26 mouse cellular contexts compared by ENCODE assay signal in the genomic region with DNA sequence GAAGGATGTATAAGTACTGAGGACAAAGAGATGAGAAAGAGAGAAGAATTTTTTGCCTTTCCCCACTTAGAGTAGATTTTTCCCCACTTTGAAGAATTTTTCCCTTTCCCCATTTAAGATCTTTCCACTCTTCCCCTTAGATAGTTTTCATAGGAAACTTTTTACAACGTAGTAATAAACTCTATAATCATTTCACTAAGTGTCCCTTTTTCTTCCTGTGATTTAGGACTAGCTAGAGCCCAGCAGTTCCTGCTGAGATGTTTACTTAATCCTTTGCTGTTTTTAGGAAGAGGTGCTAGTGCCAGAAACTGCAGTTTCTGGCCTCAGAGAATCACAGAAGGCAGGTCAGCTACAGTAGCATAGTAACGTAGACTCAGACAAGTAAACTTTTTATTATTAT.
"Had no signal": no experiment of that assay in that cellular context is flagged by ENCODE, and none has a peak within 500 bp of the region (broad histone marks: within the 10 kb centered on the region; RNA-seq: fewer than 3 reads in every experiment).

No protein-coding gene starts in this region.

- DNase-seq: gastrocnemius, adult 2 months; gastrocnemius, postnatal 10 days; gastrocnemius, postnatal 25 days; heart, adult 2 months; heart, postnatal 10 days; heart, postnatal 4 days; kidney, adult 18-20 months; kidney, adult 8-10 months; kidney, postnatal 25 days; kidney, postnatal 4 days; liver; liver, embryonic 13.5 days had no signal

- H3K36me3 ChIP-seq: heart, embryonic 10.5 days; heart, embryonic 12.5 days; hindbrain, embryonic 12.5 days; intestine, embryonic 15.5 days; limb, embryonic 10.5 days; limb, embryonic 12.5 days; liver, embryonic 13.5 days had no signal

- H3K27ac ChIP-seq: gastrocnemius, adult 2 months; heart, adult 2 months; heart, embryonic 10.5 days; hindbrain, embryonic 10.5 days; hindbrain, embryonic 12.5 days; hindbrain, embryonic 14.5 days; intestine, embryonic 15.5 days; layer of hippocampus, adult 2 months; left cerebral cortex, adult 2 months; limb, embryonic 10.5 days; limb, embryonic 12.5 days; liver, embryonic 13.5 days had no signal

- ATAC-seq: hindbrain, embryonic 16.5 days; inflammation-experienced regulatory T-cells, adult 6 months; intestine, embryonic 15.5 days; intestine, postnatal 0 days had no signal

- H3K9ac ChIP-seq: heart, embryonic 12.5 days; hindbrain, embryonic 12.5 days; hindbrain, embryonic 14.5 days; intestine, embryonic 15.5 days; limb, embryonic 12.5 days; liver, embryonic 13.5 days had no signal

- H3K4me2 ChIP-seq: heart, embryonic 12.5 days; hindbrain, embryonic 12.5 days; hindbrain, embryonic 14.5 days; intestine, embryonic 15.5 days; limb, embryonic 12.5 days; liver, embryonic 11.5 days; liver, embryonic 13.5 days had no signal

- H3K4me1 ChIP-seq: heart, embryonic 10.5 days; heart, embryonic 12.5 days; hindbrain, embryonic 10.5 days; hindbrain, embryonic 12.5 days; intestine, embryonic 15.5 days; limb, embryonic 10.5 days; limb, embryonic 12.5 days; liver, embryonic 13.5 days had no signal

- H3K9me3 ChIP-seq: heart, embryonic 10.5 days; hindbrain, embryonic 12.5 days; intestine, embryonic 15.5 days; liver, embryonic 13.5 days had no signal

- H3K4me3 ChIP-seq: gastrocnemius, adult 2 months; heart, adult 2 months; heart, embryonic 10.5 days; heart, embryonic 12.5 days; hindbrain, embryonic 10.5 days; hindbrain, embryonic 12.5 days; intestine, embryonic 15.5 days; layer of hippocampus, adult 2 months; left cerebral cortex, adult 2 months; limb, embryonic 10.5 days; limb, embryonic 12.5 days; liver, embryonic 13.5 days had no signal

- H3K27me3 ChIP-seq: heart, embryonic 12.5 days; hindbrain, embryonic 12.5 days; intestine, embryonic 15.5 days; limb, embryonic 12.5 days; liver, embryonic 13.5 days had no signal
